Mouse (Mus musculus) MEL-GATA-1-ER (cell line): ENCODE data around the gene Zfyve26.
A peak's percentile ranks its signal among the peaks of the same experiment; 100 is the strongest.

Experiments
- DNase-seq: peaks from one replicate; pipeline ENCODE4 v3.0.0-alpha.2; 2012; ENCODE audit warnings: low read depth; ENCODE audit errors: extremely low read depth

The Zfyve26 gene

GRCm38 (mm10) chr12:79296126-79296816 lies at the start of gene Zfyve26:
Gene Zfyve26, minus strand, starts transcription at chr12:79296304.
- DNase-seq = peak; percentile 98

GRCm38 (mm10) chr12:79341291-79341845 lies 45.3 kb upstream of the Zfyve26 start:
- DNase-seq = no peak

- no peak for DNase-seq
Observed at GRCm38 (mm10) chr12:79340513-79340912, 44.4 kb upstream of the Zfyve26 start.

GRCm38 (mm10) chr12:79338791-79339190 lies 42.7 kb upstream of the Zfyve26 start:
- DNase-seq = no peak

- no peak for DNase-seq
Observed at GRCm38 (mm10) chr12:79331722-79332121, 35.6 kb upstream of the Zfyve26 start.

- no peak for DNase-seq
Observed at GRCm38 (mm10) chr12:79330571-79330970, 34.5 kb upstream of the Zfyve26 start.

GRCm38 (mm10) chr12:79327868-79328267 lies 31.8 kb upstream of the Zfyve26 start:
- no peak for DNase-seq

GRCm38 (mm10) chr12:79326745-79327144 lies 30.6 kb upstream of the Zfyve26 start:
- no peak for DNase-seq

GRCm38 (mm10) chr12:79326236-79326635 lies 30.1 kb upstream of the Zfyve26 start:
- no peak for DNase-seq

- DNase-seq = peak; percentile 32
Observed at GRCm38 (mm10) chr12:79322539-79322938, 26.4 kb upstream of the Zfyve26 start.

GRCm38 (mm10) chr12:79320895-79321294 lies 24.8 kb upstream of the Zfyve26 start:
- DNase-seq = peak; percentile 68

- no peak for DNase-seq
Observed at GRCm38 (mm10) chr12:79317339-79317738, 21.2 kb upstream of the Zfyve26 start.

- DNase-seq = no peak
Observed at GRCm38 (mm10) chr12:79313721-79314120, 17.6 kb upstream of the Zfyve26 start.

GRCm38 (mm10) chr12:79306013-79306412 lies 9.9 kb upstream of the Zfyve26 start:
- no peak for DNase-seq

- no peak for DNase-seq
Observed at GRCm38 (mm10) chr12:79305131-79305530, 9.0 kb upstream of the Zfyve26 start.

GRCm38 (mm10) chr12:79301802-79302201 lies 5.7 kb upstream of the Zfyve26 start:
- no peak for DNase-seq

GRCm38 (mm10) chr12:79297884-79298636 lies 2.0 kb upstream of the Zfyve26 start:
- DNase-seq = peak; percentile 53

GRCm38 (mm10) chr12:79297121-79297576 lies 1.0 kb upstream of the Zfyve26 start, which contains the start of gene Rad51b:
Gene Rad51b, plus strand, starts transcription at chr12:79297282.
- DNase-seq = peak; percentile 95

- DNase-seq = no peak
Observed at GRCm38 (mm10) chr12:79292874-79293273, 3.2 kb downstream of the Zfyve26 start.

GRCm38 (mm10) chr12:79282595-79282994 lies 13.5 kb downstream of the Zfyve26 start:
- no peak for DNase-seq

- DNase-seq = no peak
Observed at GRCm38 (mm10) chr12:79279513-79280115, 16.5 kb downstream of the Zfyve26 start.

GRCm38 (mm10) chr12:79272604-79273003 lies 23.5 kb downstream of the Zfyve26 start:
- DNase-seq = no peak
